Mouse (Mus musculus): Measurements from ENCODE around the gene N4bp2l2. TPM values are rescaled to one million over a fixed set of nuclear protein-coding genes. Genes with fewer than 3 reads are reported as not detected.
A peak's percentile ranks its signal among the peaks of the same experiment; 100 is the strongest.
"Not testable (repeated sequence)": the region's sequence is repeated elsewhere in the genome, so short reads cannot be mapped to it uniquely, and the experiment has no call there.

Gene N4bp2l2
- polyA plus RNA-seq, 1 experiment = 16.1 TPM

- TF ChIP-seq USF1 (IDR thresholded peaks at IDR 0.05; ENCODE audit: low read depth) = no peak
- TF ChIP-seq MYOG (IDR thresholded peaks at IDR 0.05; ENCODE audit: control insufficient read depth, extremely low read depth, insufficient read length) = no peak
- TF ChIP-seq FOSL1 (IDR thresholded peaks at IDR 0.05; ENCODE audit: insufficient read depth, low read length, poor library complexity, severe bottlenecking) = no peak
- no peak for TF ChIP-seq CTCF (IDR thresholded peaks at IDR 0.05; ENCODE audit: control insufficient read depth, insufficient read depth, insufficient read length)
- no peak for TF ChIP-seq MYOD1 (IDR thresholded peaks at IDR 0.05; ENCODE audit: control insufficient read depth, insufficient read length, low read depth)
- TF ChIP-seq MAX (IDR thresholded peaks at IDR 0.05) = no peak
- TF ChIP-seq CEBPB (IDR thresholded peaks at IDR 0.05; ENCODE audit: low read depth) = no peak
- Histone ChIP-seq H3K79me3 (ENCODE audit: low read depth) (peaks cover 76% of the 10 kb centered on the region), H3K79me2 (ENCODE audit: control insufficient read depth, insufficient read depth) (peaks cover 99% of the 10 kb centered on the region), H3ac (ENCODE audit: control insufficient read depth, insufficient read length, low read depth) (no peak overlapping the region), H3K4me3 (ENCODE audit: insufficient read depth, poor library complexity, severe bottlenecking) (no peak overlapping the region), H3K36me3 (ENCODE audit: control insufficient read depth, insufficient read depth) (peaks cover 10% of the 10 kb centered on the region), H3K27me3 (ENCODE audit: control insufficient read depth, insufficient read depth, insufficient read length) (no peaks in the 10 kb centered on the region)
These were observed 27.3 kb upstream of the N4bp2l2 start for GRCm38 (mm10) chr5:150693277-150693676.

- TF ChIP-seq MYOG (IDR thresholded peaks at IDR 0.05; ENCODE audit: control insufficient read depth, extremely low read depth, insufficient read length) = no peak
- TF ChIP-seq MAX (IDR thresholded peaks at IDR 0.05) = no peak
- no peak for TF ChIP-seq USF1 (IDR thresholded peaks at IDR 0.05; ENCODE audit: low read depth)
- no peak for TF ChIP-seq CTCF (IDR thresholded peaks at IDR 0.05; ENCODE audit: control insufficient read depth, insufficient read depth, insufficient read length)
- TF ChIP-seq FOSL1 (IDR thresholded peaks at IDR 0.05; ENCODE audit: insufficient read depth, low read length, poor library complexity, severe bottlenecking) = no peak
- TF ChIP-seq MYOD1 (IDR thresholded peaks at IDR 0.05; ENCODE audit: control insufficient read depth, insufficient read length, low read depth) = no peak
- TF ChIP-seq CEBPB (IDR thresholded peaks at IDR 0.05; ENCODE audit: low read depth) = no peak
- Histone ChIP-seq H3K79me2 (ENCODE audit: control insufficient read depth, insufficient read depth) (peaks cover 99% of the 10 kb centered on the region), H3K4me3 (ENCODE audit: insufficient read depth, poor library complexity, severe bottlenecking) (no peak overlapping the region), H3K27me3 (ENCODE audit: control insufficient read depth, insufficient read depth, insufficient read length) (no peaks in the 10 kb centered on the region), H3K36me3 (ENCODE audit: control insufficient read depth, insufficient read depth) (peaks cover 10% of the 10 kb centered on the region), H3K79me3 (ENCODE audit: low read depth) (peaks cover 82% of the 10 kb centered on the region), H3ac (ENCODE audit: control insufficient read depth, insufficient read length, low read depth) (no peak overlapping the region)
These were observed 24.7 kb upstream of the N4bp2l2 start for GRCm38 (mm10) chr5:150690685-150691084.

DNA sequence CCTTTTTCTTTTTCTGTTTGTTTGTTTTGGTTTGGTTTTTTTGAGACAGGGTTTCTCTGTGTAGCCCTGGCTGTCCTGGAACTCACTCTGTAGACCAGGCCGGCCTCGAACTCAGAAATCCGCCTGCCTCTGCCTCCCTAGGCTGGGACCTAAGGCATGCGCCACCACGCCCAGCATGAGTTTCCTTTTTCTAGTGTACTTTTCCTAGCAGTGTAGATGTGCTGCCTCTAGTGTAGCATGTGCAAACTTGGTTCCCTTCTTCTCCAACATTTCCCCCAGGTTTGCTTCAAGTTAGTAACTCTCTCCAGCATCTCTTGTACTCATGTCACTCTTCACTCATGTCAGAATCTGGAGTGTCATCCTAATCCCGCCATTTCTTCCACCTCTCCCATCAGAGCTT is 16.9 kb upstream of the N4bp2l2 start:
- not testable (repeated sequence) for H3K36me3 ChIP-seq (ENCODE audit: control insufficient read depth, insufficient read depth); H3K27me3 ChIP-seq (ENCODE audit: control insufficient read depth, insufficient read depth, insufficient read length); H3ac ChIP-seq (ENCODE audit: control insufficient read depth, insufficient read length, low read depth); H3K4me3 ChIP-seq (ENCODE audit: insufficient read depth, poor library complexity, severe bottlenecking)
- Histone ChIP-seq H3K79me2 (ENCODE audit: control insufficient read depth, insufficient read depth) (peaks cover 98% of the 10 kb centered on the region), H3K79me3 (ENCODE audit: low read depth) (peaks cover 86% of the 10 kb centered on the region)

GRCm38 (mm10) chr5:150674866-150675265 is 8.9 kb upstream of the N4bp2l2 start:
- H3ac ChIP-seq (ENCODE audit: control insufficient read depth, insufficient read length, low read depth) = peak overlapping the region; percentile 1

GRCm38 (mm10) chr5:150673880-150674621 is 8.1 kb upstream of the N4bp2l2 start:
- Histone ChIP-seq H3K4me3 (ENCODE audit: insufficient read depth, poor library complexity, severe bottlenecking) (peak overlapping the region; percentile 92), H3K79me3 (ENCODE audit: low read depth) (peaks cover 48% of the 10 kb centered on the region), H3ac (ENCODE audit: control insufficient read depth, insufficient read length, low read depth) (peak overlapping the region; percentile 95), H3K27me3 (ENCODE audit: control insufficient read depth, insufficient read depth, insufficient read length) (no peaks in the 10 kb centered on the region), H3K36me3 (ENCODE audit: control insufficient read depth, insufficient read depth) (no peaks in the 10 kb centered on the region), H3K79me2 (ENCODE audit: control insufficient read depth, insufficient read depth) (peaks cover 53% of the 10 kb centered on the region)
- TF ChIP-seq FOSL1 (IDR thresholded peaks at IDR 0.05; ENCODE audit: insufficient read depth, low read length, poor library complexity, severe bottlenecking) (no peak), CEBPB (IDR thresholded peaks at IDR 0.05; ENCODE audit: low read depth) (no peak), MAX (IDR thresholded peaks at IDR 0.05) (no peak), USF1 (IDR thresholded peaks at IDR 0.05; ENCODE audit: low read depth) (no peak)

More at GRCm38 (mm10) chr5:150674866-150675265, 8.9 kb upstream of the N4bp2l2 start:
- TF ChIP-seq USF1 (IDR thresholded peaks at IDR 0.05; ENCODE audit: low read depth) = no peak
- no peak for TF ChIP-seq FOSL1 (IDR thresholded peaks at IDR 0.05; ENCODE audit: insufficient read depth, low read length, poor library complexity, severe bottlenecking)
- TF ChIP-seq CTCF (IDR thresholded peaks at IDR 0.05; ENCODE audit: control insufficient read depth, insufficient read depth, insufficient read length) = no peak
- no peak for TF ChIP-seq MYOG (IDR thresholded peaks at IDR 0.05; ENCODE audit: control insufficient read depth, extremely low read depth, insufficient read length)
- TF ChIP-seq MAX (IDR thresholded peaks at IDR 0.05) = no peak
- no peak for TF ChIP-seq CEBPB (IDR thresholded peaks at IDR 0.05; ENCODE audit: low read depth)
- no peak for TF ChIP-seq MYOD1 (IDR thresholded peaks at IDR 0.05; ENCODE audit: control insufficient read depth, insufficient read length, low read depth)
- H3K79me3 ChIP-seq (ENCODE audit: low read depth) = peaks cover 56% of the 10 kb centered on the region
- no peaks in the 10 kb centered on the region for H3K36me3 ChIP-seq (ENCODE audit: control insufficient read depth, insufficient read depth)
- H3K79me2 ChIP-seq (ENCODE audit: control insufficient read depth, insufficient read depth) = peaks cover 61% of the 10 kb centered on the region
- H3K4me3 ChIP-seq (ENCODE audit: insufficient read depth, poor library complexity, severe bottlenecking) = peak overlapping the region; percentile 92
- no peaks in the 10 kb centered on the region for H3K27me3 ChIP-seq (ENCODE audit: control insufficient read depth, insufficient read depth, insufficient read length)

- peaks cover 41% of the 10 kb centered on the region for H3K79me3 ChIP-seq (ENCODE audit: low read depth)
- peak within 1 kb of the TSS; percentile 92 for H3K4me3 ChIP-seq (ENCODE audit: insufficient read depth, poor library complexity, severe bottlenecking)
- H3K36me3 ChIP-seq (ENCODE audit: control insufficient read depth, insufficient read depth) = no peaks in the 10 kb centered on the region
- TF ChIP-seq USF1 (IDR thresholded peaks at IDR 0.05; ENCODE audit: low read depth) = no peak
- TF ChIP-seq MYOG (IDR thresholded peaks at IDR 0.05; ENCODE audit: control insufficient read depth, extremely low read depth, insufficient read length) = no peak
- peak; percentile 99 for TF ChIP-seq CTCF (IDR thresholded peaks at IDR 0.05; ENCODE audit: control insufficient read depth, insufficient read depth, insufficient read length)
- no peak for TF ChIP-seq FOSL1 (IDR thresholded peaks at IDR 0.05; ENCODE audit: insufficient read depth, low read length, poor library complexity, severe bottlenecking)
- no peak for TF ChIP-seq MYOD1 (IDR thresholded peaks at IDR 0.05; ENCODE audit: control insufficient read depth, insufficient read length, low read depth)
- TF ChIP-seq MAX (IDR thresholded peaks at IDR 0.05) = peak; percentile 76
- no peak for TF ChIP-seq CEBPB (IDR thresholded peaks at IDR 0.05; ENCODE audit: low read depth)
- peak within 1 kb of the TSS; percentile 95 for H3ac ChIP-seq (ENCODE audit: control insufficient read depth, insufficient read length, low read depth)
- H3K27me3 ChIP-seq (ENCODE audit: control insufficient read depth, insufficient read depth, insufficient read length) = no peaks in the 10 kb centered on the region
- H3K79me2 ChIP-seq (ENCODE audit: control insufficient read depth, insufficient read depth) = peaks cover 45% of the 10 kb centered on the region
These were observed 7.3 kb upstream of the N4bp2l2 start, which contains the start of gene Pds5b for GRCm38 (mm10) chr5:150673153-150673835. TSS of gene Pds5b (plus strand) at chr5:150673739.
